Mouse (Mus musculus) gastrocnemius, adult 2 months (tissue): Measurements from ENCODE around the gene Mospd1. TPM values are rescaled to one million over a fixed set of nuclear protein-coding genes. Genes with fewer than 3 reads are reported as not detected.

Experiments used
- DNase-seq: peaks from one replicate; pipeline ENCODE4 v3.0.0; 2022
- H3K27ac ChIP-seq: fragments of 200-600 bp; 2 replicates; pipeline ENCODE4 v1.8.1; 2022; ENCODE audit warnings: mild to moderate bottlenecking
- H3K4me3 ChIP-seq: fragments of 200-600 bp; 2 replicates; pipeline ENCODE4 v1.8.1; 2022; ENCODE audit warnings: mild to moderate bottlenecking, moderate library complexity
- CTCF ChIP-seq: fragments of 200-600 bp; IDR thresholded peaks from 2 replicates; pipeline ENCODE4 v1.8.1; 2022; ENCODE audit warnings: antibody characterized with exemption, mild to moderate bottlenecking, moderate library complexity
- intact Hi-C: fragments of 180-260 bp; cut with DNase I; formaldehyde crosslinking; loops from one replicate; pipeline ENCODE4 v1.15.1; 2025
- long read RNA-seq, 2 experiments: library from polyadenylated mRNA; stranded (forward); transcript quantifications; one replicate each; pipeline ENCODE4 v2.0.0; 2021
- total RNA-seq, 2 experiments: library from RNA; stranded (reverse); gene quantifications; 2 replicates each; pipeline ENCODE4 v1.2.3; 2021

Mospd1 gene
- 10 to 100 TPM; 50.5 to 76.3 TPM for total RNA-seq
- long read RNA-seq, experiment 1, transcript Mospd1-202 (6 exons, 1,773 nt), result major isoform, 101 of 120 reads
- long read RNA-seq, experiment 1, partial matches to known transcripts, result 1 of 120 reads
- long read RNA-seq, experiment 1, other reads (novel, unspliced or antisense), result 17 of 120 reads
- long read RNA-seq, experiment 2, transcript Mospd1-202 (6 exons, 1,773 nt), result major isoform, 131 of 169 reads
- long read RNA-seq, experiment 2, partial matches to known transcripts, result 2 of 169 reads
- long read RNA-seq, experiment 2, other reads (novel, unspliced or antisense), result 33 of 169 reads

DNA sequence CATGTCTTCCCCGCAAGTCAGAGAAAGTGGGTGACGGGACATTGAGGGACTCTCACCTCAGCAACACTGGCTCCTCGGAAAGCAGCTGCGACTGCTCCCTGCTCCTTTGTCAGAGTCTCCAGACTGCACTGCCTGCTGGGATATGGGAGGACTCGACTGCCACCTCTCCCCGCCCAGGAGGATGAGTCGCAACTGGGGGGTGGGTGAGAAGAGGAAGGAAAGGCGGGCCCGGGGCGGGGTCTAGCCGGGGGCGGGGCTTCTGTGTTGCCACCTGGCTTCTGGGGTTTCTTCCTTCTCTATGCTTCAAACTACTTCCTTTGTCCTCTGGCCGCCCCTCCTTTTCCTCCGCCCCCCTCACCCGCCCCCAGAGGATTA is at the start of gene Mospd1:
Gene Mospd1, minus strand, starts transcription at position 137 of the 375 bp plus-strand sequence.
- TF ChIP-seq CTCF, result no peak
- Histone ChIP-seq H3K4me3 (peak within 1 kb of the TSS; percentile 87), H3K27ac (peak within 1 kb of the TSS; percentile 93)
- DNase-seq, result peak; percentile 92
- intact Hi-C loops, result no loop called here

- no peak for TF ChIP-seq CTCF
- intact Hi-C loops, result no loop called here
- no peak overlapping the region for H3K4me3 ChIP-seq
- peak overlapping the region; percentile 81 for H3K27ac ChIP-seq
- peak; percentile 48 for DNase-seq
Observed at GRCm38 (mm10) chrX:53386362-53386761, 16.1 kb upstream of the Mospd1 start.

DNA sequence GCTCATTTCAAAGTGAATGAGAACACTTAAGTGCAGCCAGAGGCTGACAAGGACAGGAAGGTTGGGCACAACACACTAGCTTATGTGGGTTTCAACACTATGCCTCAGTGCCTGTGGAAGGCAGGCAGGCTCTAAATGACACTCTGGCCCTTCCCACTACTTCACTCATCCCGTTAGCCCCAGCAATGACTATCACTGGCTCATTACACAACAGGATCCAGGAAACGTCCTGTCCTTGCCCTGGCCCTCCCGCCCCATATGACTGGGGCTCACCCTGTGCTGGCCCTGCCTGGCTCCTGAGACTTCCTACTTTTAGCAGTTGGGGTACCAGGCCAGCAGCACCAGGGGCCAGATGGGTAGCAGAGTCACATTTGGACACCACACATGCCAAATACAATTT is 12.8 kb upstream of the Mospd1 start:
- Histone ChIP-seq H3K27ac (peak overlapping the region; percentile 36), H3K4me3 (no peak overlapping the region)
- no peak for TF ChIP-seq CTCF
- DNase-seq, result peak; percentile 49
- intact Hi-C loops, result no loop called here

GRCm38 (mm10) chrX:53369534-53370365 is 552 bp downstream of the Mospd1 start:
- DNase-seq, result peak; percentile 61
- intact Hi-C loops, result no loop called here
- Histone ChIP-seq H3K4me3 (peak overlapping the region; percentile 87), H3K27ac (peak overlapping the region; percentile 93)
- TF ChIP-seq CTCF, result no peak

GRCm38 (mm10) chrX:53364668-53365383 is 5.5 kb downstream of the Mospd1 start:
- TF ChIP-seq CTCF, result no peak
- no peak overlapping the region for H3K27ac ChIP-seq
- H3K4me3 ChIP-seq, result no peak overlapping the region
- intact Hi-C loops, result no loop called here
- no peak for DNase-seq

DNA sequence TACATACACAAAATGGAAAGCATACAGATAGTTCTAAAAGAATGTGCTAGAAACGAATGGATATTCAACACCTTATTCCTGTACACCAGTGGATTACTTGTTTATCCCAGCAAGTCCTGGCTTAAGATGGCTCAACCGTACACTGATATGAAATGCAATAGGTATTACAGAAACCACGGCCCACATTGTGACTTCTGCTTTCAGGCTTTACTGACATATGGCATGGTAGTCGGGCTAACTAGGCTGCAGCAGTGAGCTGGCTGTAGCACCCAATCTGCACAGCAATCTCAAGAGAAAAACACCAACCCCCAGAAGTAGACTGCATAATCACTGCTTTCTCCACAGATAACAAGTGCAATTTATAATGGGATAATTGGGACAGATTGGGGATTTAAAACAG is 21.9 kb downstream of the Mospd1 start:
- intact Hi-C loops, result no loop called here
- no peak for TF ChIP-seq CTCF
- no peak for DNase-seq

GRCm38 (mm10) chrX:53341531-53341930 is 28.8 kb downstream of the Mospd1 start:
- H3K27ac ChIP-seq, result no peak overlapping the region
- intact Hi-C loops, result no loop called here
- peak; percentile 59 for DNase-seq
- no peak overlapping the region for H3K4me3 ChIP-seq
- peak; percentile 87 for TF ChIP-seq CTCF

More for the DNA sequence above, 21.9 kb downstream of the Mospd1 start:
- Histone ChIP-seq H3K4me3 (no peak overlapping the region), H3K27ac (no peak overlapping the region)

- no peak overlapping the region for H3K27ac ChIP-seq
- no peak for DNase-seq
- no peak overlapping the region for H3K4me3 ChIP-seq
- intact Hi-C loops, result loop anchor here (10.0 kb wide), 1 partner anchor 333 kb away; no protein-coding TSS in a partner anchor
- TF ChIP-seq CTCF, result peak; percentile 36; the same call in 1 of the 2 replicates
Observed at GRCm38 (mm10) chrX:53337355-53337754, 32.9 kb downstream of the Mospd1 start.

- Histone ChIP-seq H3K4me3 (no peak overlapping the region), H3K27ac (no peak overlapping the region)
- no peak for TF ChIP-seq CTCF
- intact Hi-C loops, result loop anchor here (10.0 kb wide), 1 partner anchor 326 kb away; no protein-coding TSS in a partner anchor
- no peak for DNase-seq
Observed at GRCm38 (mm10) chrX:53330396-53330795, 39.9 kb downstream of the Mospd1 start.

- Histone ChIP-seq H3K4me3 (no peak overlapping the region), H3K27ac (no peak overlapping the region)
- peak; percentile 24 for DNase-seq
- TF ChIP-seq CTCF, result no peak
- intact Hi-C loops, result no loop called here
Observed at GRCm38 (mm10) chrX:53321111-53321510, 49.2 kb downstream of the Mospd1 start.

- no peak for TF ChIP-seq CTCF
- no peak overlapping the region for H3K4me3 ChIP-seq
- DNase-seq, result no peak
- intact Hi-C loops, result no loop called here
- H3K27ac ChIP-seq, result no peak overlapping the region
Observed at GRCm38 (mm10) chrX:53320564-53320963, 49.7 kb downstream of the Mospd1 start.

Other genes starting within 250 kb of the Mospd1 start
- not detected for gene Plac1, start 130.4 kb downstream of the Mospd1 start, total RNA-seq
- 1 to 10 TPM; 1.3 to 1.9 TPM for gene Fam122b, start 100.7 kb downstream of the Mospd1 start, total RNA-seq
- gene Fam122c, start 97.1 kb downstream of the Mospd1 start, total RNA-seq, result not detected
- gene Etd, start 64.4 kb upstream of the Mospd1 start, total RNA-seq, result not detected
- gene Rtl8c, start 237.5 kb upstream of the Mospd1 start, total RNA-seq, result 1 to 10 TPM; 3.7 to 9.0 TPM
- not detected for gene Gm14597, start 238.5 kb upstream of the Mospd1 start, total RNA-seq